ENCODE assay signal across 10 mouse cellular contexts in genomic region chr11:88557828-88558580, GRCm38 (mm10).
A peak's percentile ranks its signal among the peaks of the same experiment; 100 is the strongest.
DNase-seq lines count a peak whose midpoint lies in the region; ATAC-seq and TF ChIP-seq lines count a peak whose summit lies in the region.
"Had no signal": no experiment of that assay in that cellular context is flagged by ENCODE, and none has a peak within 500 bp of the region (broad histone marks: within the 10 kb centered on the region; RNA-seq: fewer than 3 reads in every experiment).

No protein-coding gene starts in this region.

- ATAC-seq in forebrain, embryonic 16.5 days: no peak
- ATAC-seq in liver, postnatal 0 days: peak; percentile 61
- ATAC-seq in stomach, postnatal 0 days (ENCODE audit: low FRiP score, low TSS enrichment): peak; percentile 45

- peaks cover 98% of the 10 kb centered on the region for H3K4me1 ChIP-seq in forebrain, embryonic 10.5 days
- H3K4me1 ChIP-seq in forebrain, embryonic 16.5 days (replicated peaks; ENCODE audit: control insufficient read depth, insufficient read depth, low read length): peaks cover 46% of the 10 kb centered on the region
- H3K4me1 ChIP-seq in lung, adult 2 months (ENCODE audit: control insufficient read depth, insufficient read depth, low read length): peaks cover 24% of the 10 kb centered on the region
- H3K4me1 ChIP-seq in liver, postnatal 0 days (ENCODE audit: insufficient read depth): peaks cover 64% of the 10 kb centered on the region
- H3K4me1 ChIP-seq in stomach, postnatal 0 days (replicated peaks; ENCODE audit: control insufficient read depth, insufficient read depth): peaks cover 28% of the 10 kb centered on the region

- no peak for TF ChIP-seq EP300 in liver, postnatal 0 days (IDR thresholded peaks at IDR 0.05; ENCODE audit: low read depth)
- TF ChIP-seq EP300 in stomach, postnatal 0 days (optimal IDR thresholded peaks at IDR 0.05): no peak

- H3K9ac ChIP-seq in forebrain, embryonic 16.5 days (replicated peaks; ENCODE audit: low read depth, low read length): no peak overlapping the region
- no peak overlapping the region for H3K9ac ChIP-seq in liver, postnatal 0 days (replicated peaks)
- no peak overlapping the region for H3K9ac ChIP-seq in stomach, postnatal 0 days (ENCODE audit: low read length)

- TF ChIP-seq CTCF in lung, adult 2 months (IDR thresholded peaks at IDR 0.05; ENCODE audit: insufficient read depth, low read length): no peak
- TF ChIP-seq CTCF in liver, postnatal 0 days (IDR thresholded peaks at IDR 0.05; ENCODE audit: low read depth): no peak
- no peak for TF ChIP-seq CTCF in stomach, postnatal 0 days (IDR thresholded peaks at IDR 0.05; ENCODE audit: low read depth)

- peaks cover 32% of the 10 kb centered on the region for H3K36me3 ChIP-seq in forebrain, embryonic 10.5 days (replicated peaks)
- H3K36me3 ChIP-seq in forebrain, embryonic 16.5 days (ENCODE audit: control insufficient read depth, insufficient read depth): no peaks in the 10 kb centered on the region
- H3K36me3 ChIP-seq in liver, postnatal 0 days (replicated peaks; ENCODE audit: insufficient read depth, low read length): no peaks in the 10 kb centered on the region
- H3K36me3 ChIP-seq in stomach, postnatal 0 days (ENCODE audit: control insufficient read depth, insufficient read depth, low read length): no peaks in the 10 kb centered on the region

- no peak overlapping the region for H3K4me3 ChIP-seq in forebrain, embryonic 10.5 days
- H3K4me3 ChIP-seq in forebrain, embryonic 16.5 days (replicated peaks; ENCODE audit: low read length): no peak overlapping the region
- no peak overlapping the region for H3K4me3 ChIP-seq in lung, adult 2 months (replicated peaks; ENCODE audit: extremely low read depth, low read depth, low read length)
- H3K4me3 ChIP-seq in liver, postnatal 0 days (ENCODE audit: low read depth, low read length): no peak overlapping the region
- H3K4me3 ChIP-seq in stomach, postnatal 0 days (ENCODE audit: low read depth, low read length): no peak overlapping the region

- peak overlapping the region; percentile 71 for H3K27ac ChIP-seq in forebrain, embryonic 10.5 days
- H3K27ac ChIP-seq in forebrain, embryonic 16.5 days (ENCODE audit: low read length): no peak overlapping the region
- peak overlapping the region; percentile 64 for H3K27ac ChIP-seq in liver, postnatal 0 days (ENCODE audit: low read depth)
- H3K27ac ChIP-seq in stomach, postnatal 0 days (replicated peaks): peak overlapping the region; percentile 61; the same call in 1 of the 2 replicates
- H3K27ac ChIP-seq: macrophage had no signal

- WGBS in forebrain, embryonic 10.5 days: 78% methylated on average over 6 of the region's 6 CpGs
- WGBS in forebrain, embryonic 16.5 days: 62% methylated on average over 6 of the region's 6 CpGs
- 41% methylated on average over 6 of the region's 6 CpGs for WGBS in lung, adult 2 months
- 52% methylated on average over 6 of the region's 6 CpGs for WGBS in liver, postnatal 0 days (ENCODE audit: insufficient replicate concordance)
- 35% methylated on average over 6 of the region's 6 CpGs for WGBS in stomach, postnatal 0 days

- DNase-seq in forebrain, embryonic 10.5 days (ENCODE audit: extremely low spot score, low spot score): no peak
- peak; percentile 39 to 60 for DNase-seq in lung, adult 18-20 months
- DNase-seq in lung, adult 2 months: no peak
- no peak for DNase-seq in liver, postnatal 0 days
- DNase-seq in stomach, postnatal 0 days (ENCODE audit: low spot score): peak; percentile 44
- DNase-seq in right cerebral cortex, postnatal 4 days: no peak
- no peak for DNase-seq in MN1 (ENCODE audit: low spot score)
- DNase-seq: adrenal gland, adult 8-10 months had no signal

- H3K9me3 ChIP-seq in forebrain, embryonic 10.5 days: no peaks in the 10 kb centered on the region
- no peaks in the 10 kb centered on the region for H3K9me3 ChIP-seq in forebrain, embryonic 16.5 days (ENCODE audit: control insufficient read depth, low read length)
- no peaks in the 10 kb centered on the region for H3K9me3 ChIP-seq in liver, postnatal 0 days (ENCODE audit: low read length)
- H3K9me3 ChIP-seq in stomach, postnatal 0 days (ENCODE audit: control insufficient read depth, low read length): no peaks in the 10 kb centered on the region

- TF ChIP-seq POLR2A in lung, adult 2 months (IDR thresholded peaks at IDR 0.05; ENCODE audit: borderline replicate concordance, extremely low read depth, low read depth, low read length): no peak

- no peak overlapping the region for H3K4me2 ChIP-seq in forebrain, embryonic 16.5 days (ENCODE audit: low read length)
- 0 out of 2 replicates have a peak overlapping the region, but pooled peaks have one; percentile 9 for H3K4me2 ChIP-seq in liver, postnatal 0 days (ENCODE audit: low read depth, low read length)
- H3K4me2 ChIP-seq in stomach, postnatal 0 days (replicated peaks; ENCODE audit: low read depth): no peak overlapping the region

- H3K27me3 ChIP-seq in forebrain, embryonic 10.5 days (ENCODE audit: poor library complexity, severe bottlenecking): no peaks in the 10 kb centered on the region
- no peaks in the 10 kb centered on the region for H3K27me3 ChIP-seq in forebrain, embryonic 16.5 days (replicated peaks; ENCODE audit: control insufficient read depth, insufficient read depth, low read length)
- H3K27me3 ChIP-seq in liver, postnatal 0 days (ENCODE audit: insufficient read depth, low read length): no peaks in the 10 kb centered on the region
- no peaks in the 10 kb centered on the region for H3K27me3 ChIP-seq in stomach, postnatal 0 days (ENCODE audit: control insufficient read depth, insufficient read depth, low read length)

Comparison
In these comparisons a context has a peak if more than half of its experiments do, and no peak if none do; other contexts are left out.
1. DNase-seq: peak in lung, adult 18-20 months (2 of 2) and stomach, postnatal 0 days (single experiment); none in forebrain, embryonic 10.5 days (single experiment), lung, adult 2 months (single experiment), liver, postnatal 0 days (single experiment), right cerebral cortex, postnatal 4 days (single experiment) and MN1 (single experiment).